Mouse (Mus musculus): Measurements from ENCODE around the gene Gm44973.

DNA sequence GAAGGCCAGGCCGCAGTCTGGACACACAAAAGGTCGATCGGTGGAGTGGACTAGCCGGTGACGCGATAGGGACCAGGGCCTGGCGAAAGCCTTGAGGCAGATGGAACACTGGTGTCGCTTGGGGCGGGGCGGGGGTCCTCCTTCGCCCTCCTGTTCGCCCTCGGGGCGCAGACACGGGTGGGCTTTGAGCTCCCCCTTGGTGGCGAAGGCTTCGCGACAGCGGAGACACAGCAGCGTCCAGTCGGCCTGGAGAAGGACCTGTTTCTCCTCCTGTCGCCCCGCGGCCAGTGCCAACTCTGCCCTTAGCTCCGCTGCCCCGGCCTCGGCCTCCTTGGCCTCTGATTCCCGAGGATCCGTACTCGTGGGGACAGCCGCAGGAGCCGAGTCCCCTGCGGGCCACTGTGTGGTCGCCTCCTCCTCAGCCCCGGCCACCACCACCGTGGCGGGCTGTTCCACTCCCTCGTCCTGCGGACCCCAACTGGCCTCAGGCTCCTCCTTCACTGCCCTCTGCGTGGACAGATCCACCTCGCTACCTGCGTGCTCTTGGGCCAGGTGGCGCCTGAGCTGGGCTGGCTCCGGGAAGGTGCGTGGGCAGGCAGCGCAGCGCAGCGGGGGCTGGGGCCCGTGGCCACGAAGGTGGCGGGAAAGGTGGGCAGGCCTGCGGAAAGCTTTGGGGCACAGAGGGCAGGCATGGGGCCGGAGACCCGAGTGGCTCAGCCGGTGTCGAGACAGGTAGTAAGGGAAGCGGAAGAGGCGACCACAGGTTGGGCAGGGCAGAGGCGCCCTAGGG is 21.1 kb upstream of the Gm44973 start:
- TF ChIP-seq POU5F1 (IDR thresholded peaks at IDR 0.05; ENCODE audit: borderline replicate concordance, low read length): no peak
- no peak for TF ChIP-seq CTCF (conservative IDR thresholded peaks at IDR 0.05; ENCODE audit: low read length)
- TF ChIP-seq NANOG (IDR thresholded peaks at IDR 0.05; ENCODE audit: borderline replicate concordance, low read length): no peak
